Mouse (Mus musculus): ENCODE measurements around the gene Grid1.

GRCm38 (mm10) chr14:35572991-35573502 is 753.1 kb downstream of the Grid1 start:
- TF ChIP-seq FLI1 (IDR thresholded peaks at IDR 0.05; ENCODE audit: low read length) (no peak), GATA1 (IDR thresholded peaks at IDR 0.05; ENCODE audit: borderline replicate concordance, low read length) (no peak)
